Mouse (Mus musculus): ENCODE measurements at regions not wholly inside any gene's neighbourhood (a gene's known extent, or its start where the extent isn't known, plus 50 kb on each side); places are given as distances from the start of the nearest gene placed in this dataset.
A peak's percentile ranks its signal among the peaks of the same experiment; 100 is the strongest.
"Not testable (repeated sequence)": the region's sequence is repeated elsewhere in the genome, so short reads cannot be mapped to it uniquely, and the experiment has no call there.

DNA sequence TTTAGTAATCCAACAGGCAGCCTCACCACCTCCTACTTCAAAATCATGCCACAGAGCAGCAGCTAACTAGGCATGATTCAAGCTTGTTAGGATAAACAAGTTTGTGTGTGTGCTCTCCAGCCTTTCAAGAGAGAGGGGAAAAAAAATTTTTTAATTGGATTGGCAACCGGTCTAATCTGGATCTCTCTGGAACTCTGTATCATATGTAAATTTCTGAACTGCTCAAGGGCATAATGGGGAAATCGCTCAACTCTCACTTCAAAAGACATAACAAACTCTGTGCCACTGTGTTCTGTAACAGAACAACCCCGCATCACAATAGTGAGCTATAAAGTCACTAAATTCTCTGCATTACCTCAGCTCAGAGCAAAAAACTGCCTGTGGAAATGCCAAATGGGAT lies 147.9 kb upstream of the Krtap11-1 start:
- Histone ChIP-seq H3K27ac (no peak overlapping the region), H3K36me3 (replicated peaks) (no peaks in the 10 kb centered on the region), H3K4me1 (no peaks in the 10 kb centered on the region), H3K9ac (no peak overlapping the region), H3K4me3 (no peak overlapping the region), H3K27me3 (replicated peaks) (no peaks in the 10 kb centered on the region), H3K4me2 (no peak overlapping the region), H3K9me3 (no peaks in the 10 kb centered on the region)
- WGBS, result 53% methylated on average over 3 of the region's 3 CpGs
- peak; percentile 37; the same call in 1 of the 2 replicates for ATAC-seq (replicated peaks)

DNA sequence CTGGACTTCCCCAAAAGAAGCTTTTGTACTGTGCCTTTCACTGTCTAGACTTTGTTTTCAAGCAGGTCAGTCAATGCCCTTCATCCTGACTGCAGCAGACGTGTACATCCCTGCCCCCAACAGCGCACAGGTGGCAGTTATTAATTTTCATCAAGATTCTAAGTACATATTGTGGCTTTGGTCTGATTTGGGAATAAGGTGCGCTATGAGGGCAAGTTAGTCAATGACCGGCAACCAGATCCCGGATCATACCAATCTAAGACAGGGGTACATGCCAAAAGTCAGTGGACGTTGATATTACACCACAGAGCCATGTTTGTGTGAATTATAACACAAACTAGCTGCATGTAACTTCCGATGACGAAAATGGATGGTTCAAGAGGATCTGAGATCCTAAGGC lies 144.7 kb upstream of the Krtap11-1 start:
- H3K4me1 ChIP-seq; H3K27me3 ChIP-seq (replicated peaks): not testable (repeated sequence)

DNA sequence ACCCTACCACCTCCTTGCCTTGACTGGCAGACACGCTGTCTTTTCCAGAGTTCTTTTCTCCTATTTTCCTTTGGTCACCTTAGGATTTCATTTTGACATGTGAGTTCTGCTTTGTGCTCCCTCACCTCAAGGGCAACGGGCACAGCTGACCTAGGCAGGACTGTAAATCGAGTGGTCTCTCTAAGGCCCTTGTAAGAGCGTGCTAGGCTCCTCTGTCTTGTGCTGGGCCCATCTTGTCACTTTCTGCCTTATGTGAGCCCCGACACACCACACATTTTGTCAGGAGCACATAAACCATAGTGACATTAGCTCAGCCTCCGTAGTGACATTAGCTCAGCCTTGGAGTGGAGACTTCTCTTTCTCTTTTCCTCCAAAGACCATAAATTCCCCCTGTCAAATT lies 133.3 kb upstream of the Krtap11-1 start:
- H3K27ac ChIP-seq, result no peak overlapping the region
- H3K9ac ChIP-seq, result no peak overlapping the region
- H3K4me2 ChIP-seq, result no peak overlapping the region
- no peak overlapping the region for H3K4me3 ChIP-seq
- H3K4me1 ChIP-seq, result no peaks in the 10 kb centered on the region
- WGBS, result 88% methylated on average over 6 of the region's 6 CpGs
- H3K9me3 ChIP-seq, result no peaks in the 10 kb centered on the region
- no peaks in the 10 kb centered on the region for H3K36me3 ChIP-seq (replicated peaks)
- H3K27me3 ChIP-seq (replicated peaks), result no peaks in the 10 kb centered on the region
- ATAC-seq (replicated peaks), result no peak

More for the DNA sequence above, 144.7 kb upstream of the Krtap11-1 start:
- H3K4me2 ChIP-seq; H3K27ac ChIP-seq; H3K9me3 ChIP-seq; H3K36me3 ChIP-seq (replicated peaks); ATAC-seq (replicated peaks); H3K4me3 ChIP-seq; H3K9ac ChIP-seq: not testable (repeated sequence)
- WGBS, result 85% methylated on average over 8 of the region's 8 CpGs

DNA sequence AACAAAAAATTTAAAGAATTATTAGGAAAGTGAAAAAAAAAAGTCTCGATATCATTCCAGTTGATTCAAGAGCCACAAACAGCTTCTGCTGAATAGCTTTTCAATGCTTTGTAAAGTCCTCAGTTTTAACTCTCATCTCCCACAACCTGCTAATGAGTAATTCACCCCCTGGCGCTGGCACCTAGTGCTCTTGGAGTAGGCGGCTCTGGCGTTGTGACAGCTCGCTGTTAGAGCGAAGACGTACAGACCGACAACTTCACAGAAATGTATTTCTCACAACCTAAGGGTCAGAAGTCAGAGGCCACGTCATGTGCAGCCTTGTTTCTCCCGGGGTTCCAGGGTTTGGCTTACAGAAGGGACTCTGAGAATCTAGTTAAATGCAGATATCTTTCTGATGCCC lies 132.2 kb upstream of the Krtap11-1 start:
- no peaks in the 10 kb centered on the region for H3K9me3 ChIP-seq
- no peaks in the 10 kb centered on the region for H3K36me3 ChIP-seq (replicated peaks)
- no peak overlapping the region for H3K9ac ChIP-seq
- no peak overlapping the region for H3K4me2 ChIP-seq
- WGBS, result 74% methylated on average over 10 of the region's 10 CpGs
- H3K4me3 ChIP-seq, result no peak overlapping the region
- H3K27ac ChIP-seq, result no peak overlapping the region
- no peaks in the 10 kb centered on the region for H3K4me1 ChIP-seq
- no peaks in the 10 kb centered on the region for H3K27me3 ChIP-seq (replicated peaks)
- no peak for ATAC-seq (replicated peaks)

DNA sequence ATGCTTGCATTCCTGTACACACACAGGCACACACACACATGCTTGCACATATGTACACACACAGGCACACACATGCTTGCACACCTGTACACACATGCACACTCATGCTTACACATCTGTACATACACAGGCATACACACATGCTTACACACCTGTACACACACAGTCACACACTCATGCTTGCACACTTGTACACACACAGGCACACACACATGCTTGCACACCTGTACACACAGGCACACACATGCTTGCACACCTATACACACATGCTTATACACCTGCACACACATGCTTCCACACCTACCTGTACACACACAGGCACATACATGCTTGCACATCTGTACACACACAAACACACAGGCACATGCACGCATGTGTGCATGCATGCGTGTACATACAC lies 131.4 kb upstream of the Krtap11-1 start:
- no peak overlapping the region for H3K27ac ChIP-seq
- H3K9me3 ChIP-seq, result no peaks in the 10 kb centered on the region
- H3K36me3 ChIP-seq (replicated peaks), result no peaks in the 10 kb centered on the region
- no peak overlapping the region for H3K9ac ChIP-seq
- 94% methylated on average over 2 of the region's 2 CpGs for WGBS
- H3K4me1 ChIP-seq, result no peaks in the 10 kb centered on the region
- no peak overlapping the region for H3K4me3 ChIP-seq
- no peak overlapping the region for H3K4me2 ChIP-seq
- H3K27me3 ChIP-seq (replicated peaks), result no peaks in the 10 kb centered on the region
- ATAC-seq (replicated peaks), result no peak

DNA sequence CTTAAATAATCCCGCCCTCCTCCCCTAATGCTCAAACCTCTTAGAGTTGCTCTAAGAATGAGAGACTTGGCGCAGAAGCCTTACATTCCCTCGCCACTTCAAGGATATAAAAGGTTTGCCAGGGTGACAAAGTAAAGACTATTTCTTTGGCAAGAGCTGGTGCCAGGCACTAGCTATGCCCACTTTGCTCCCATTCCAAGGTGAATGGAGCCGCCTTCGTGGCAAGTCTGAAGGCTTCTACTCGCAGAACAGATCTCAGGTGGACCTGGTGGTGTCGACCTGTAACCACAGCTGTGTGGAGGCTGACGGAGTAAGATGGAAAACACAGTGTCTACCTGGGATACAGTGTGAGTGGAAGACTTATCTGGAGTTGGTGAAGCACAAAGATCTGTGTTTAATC lies 130.8 kb upstream of the Krtap11-1 start:
- Histone ChIP-seq H3K9ac (no peak overlapping the region), H3K4me2 (no peak overlapping the region), H3K36me3 (replicated peaks) (no peaks in the 10 kb centered on the region), H3K27me3 (replicated peaks) (no peaks in the 10 kb centered on the region), H3K4me1 (no peaks in the 10 kb centered on the region), H3K4me3 (no peak overlapping the region), H3K9me3 (no peaks in the 10 kb centered on the region), H3K27ac (no peak overlapping the region)
- ATAC-seq (replicated peaks), result no peak
- WGBS, result 96% methylated on average over 8 of the region's 8 CpGs

DNA sequence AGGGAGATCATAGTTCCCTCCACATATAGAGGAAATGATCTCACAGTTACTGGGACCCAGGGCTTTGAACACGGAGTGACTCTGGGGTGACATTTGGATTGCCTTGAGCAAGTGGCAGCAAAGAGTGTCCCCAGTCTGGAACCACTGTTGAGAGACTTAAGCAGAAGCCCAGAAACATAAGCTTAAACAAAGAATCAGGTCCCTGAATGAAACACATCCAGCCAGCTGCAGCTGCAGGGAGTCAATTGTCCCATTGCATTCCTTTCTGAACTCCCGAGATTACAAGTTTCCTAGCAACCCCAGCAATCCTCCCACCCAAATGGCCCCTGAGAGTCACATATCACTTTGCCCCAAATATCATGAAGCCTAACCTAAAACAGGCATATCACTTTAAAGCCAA lies 128.7 kb upstream of the Krtap11-1 start:
- H3K9me3 ChIP-seq, result no peaks in the 10 kb centered on the region
- WGBS, result 0% methylated on average over 2 of the region's 2 CpGs
- H3K27me3 ChIP-seq (replicated peaks), result no peaks in the 10 kb centered on the region
- H3K4me1 ChIP-seq, result no peaks in the 10 kb centered on the region
- no peak overlapping the region for H3K27ac ChIP-seq
- no peaks in the 10 kb centered on the region for H3K36me3 ChIP-seq (replicated peaks)
- no peak overlapping the region for H3K9ac ChIP-seq
- H3K4me3 ChIP-seq, result no peak overlapping the region
- no peak for ATAC-seq (replicated peaks)
- H3K4me2 ChIP-seq, result no peak overlapping the region

DNA sequence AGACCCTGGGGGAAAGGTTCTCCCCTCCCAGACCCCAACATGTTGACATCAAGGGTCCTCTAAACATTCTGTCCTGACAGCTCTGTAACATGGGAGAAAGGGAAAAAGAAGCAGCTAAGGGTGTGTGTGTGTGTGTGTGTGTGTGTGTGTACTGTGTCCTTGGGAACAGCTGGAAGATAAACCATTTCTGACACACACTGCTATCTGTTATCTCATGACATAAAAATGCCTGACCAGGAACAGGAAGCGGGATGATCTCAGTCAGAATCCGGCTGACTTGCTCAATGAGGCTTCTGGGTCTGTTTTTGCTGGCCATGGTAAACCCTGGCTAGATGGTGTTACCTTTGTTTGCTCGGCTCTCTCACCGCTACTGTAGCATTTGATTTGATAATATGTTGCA lies 124.8 kb upstream of the Krtap11-1 start:
- H3K27ac ChIP-seq, result no peak overlapping the region

DNA sequence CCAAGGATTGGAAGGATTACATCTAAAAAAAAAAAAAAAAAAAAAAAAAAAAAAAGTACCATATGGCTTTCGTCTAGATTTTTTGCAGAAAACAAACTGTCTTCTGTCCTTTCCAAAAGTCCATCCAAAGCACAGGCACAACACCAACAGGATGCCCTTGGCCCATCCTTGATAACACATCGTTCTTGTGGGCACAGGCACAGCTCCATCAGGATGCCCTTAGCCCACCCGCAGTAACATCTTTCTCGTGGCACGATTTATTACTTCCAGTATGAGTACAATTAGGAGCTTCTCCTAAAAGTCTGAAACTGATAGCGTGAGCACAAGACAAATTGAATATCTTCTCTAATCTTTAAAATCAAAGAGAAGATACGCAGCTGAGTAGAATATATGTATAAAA lies 124.4 kb upstream of the Krtap11-1 start:
- no peak for ATAC-seq (replicated peaks)

More for the DNA sequence above, 124.8 kb upstream of the Krtap11-1 start:
- 89% methylated on average over 4 of the region's 4 CpGs for WGBS
- H3K4me1 ChIP-seq, result no peaks in the 10 kb centered on the region
- ATAC-seq (replicated peaks), result no peak
- H3K9ac ChIP-seq, result no peak overlapping the region
- H3K36me3 ChIP-seq (replicated peaks), result no peaks in the 10 kb centered on the region
- no peaks in the 10 kb centered on the region for H3K9me3 ChIP-seq
- no peak overlapping the region for H3K4me2 ChIP-seq
- no peaks in the 10 kb centered on the region for H3K27me3 ChIP-seq (replicated peaks)
- H3K4me3 ChIP-seq, result no peak overlapping the region

DNA sequence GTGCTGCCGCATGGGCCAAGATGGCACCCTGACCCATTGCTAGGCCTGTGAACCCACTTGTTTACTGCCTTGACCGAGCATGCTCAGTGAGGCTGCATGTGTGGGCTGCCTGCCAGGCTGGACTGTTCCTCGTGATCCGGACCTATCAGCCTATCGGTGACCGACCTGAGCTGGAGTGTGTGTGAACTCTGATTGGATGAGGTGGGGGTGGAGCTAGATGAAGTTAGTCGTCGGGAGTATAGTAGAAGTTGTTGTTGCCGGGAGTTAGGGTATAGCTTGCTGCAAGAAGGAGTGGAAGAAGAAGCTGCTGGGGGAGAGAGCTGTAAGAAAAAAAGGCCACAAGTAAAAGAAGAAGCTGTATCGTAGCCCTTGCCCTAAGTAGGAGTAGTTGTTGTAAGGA lies 122.3 kb upstream of the Krtap11-1 start:
- no peak overlapping the region for H3K4me2 ChIP-seq
- no peaks in the 10 kb centered on the region for H3K27me3 ChIP-seq (replicated peaks)
- H3K27ac ChIP-seq, result no peak overlapping the region
- H3K9ac ChIP-seq, result no peak overlapping the region
- no peak for ATAC-seq (replicated peaks)
- 93% methylated on average over 10 of the region's 10 CpGs for WGBS
- H3K9me3 ChIP-seq, result no peaks in the 10 kb centered on the region
- H3K36me3 ChIP-seq (replicated peaks), result no peaks in the 10 kb centered on the region
- H3K4me1 ChIP-seq, result no peaks in the 10 kb centered on the region
- H3K4me3 ChIP-seq, result no peak overlapping the region

More for the DNA sequence above, 124.4 kb upstream of the Krtap11-1 start:
- no peaks in the 10 kb centered on the region for H3K9me3 ChIP-seq
- no peak overlapping the region for H3K4me3 ChIP-seq
- no peaks in the 10 kb centered on the region for H3K4me1 ChIP-seq
- H3K4me2 ChIP-seq, result no peak overlapping the region
- H3K36me3 ChIP-seq (replicated peaks), result no peaks in the 10 kb centered on the region
- no peak overlapping the region for H3K27ac ChIP-seq
- H3K9ac ChIP-seq, result no peak overlapping the region
- H3K27me3 ChIP-seq (replicated peaks), result no peaks in the 10 kb centered on the region
- 87% methylated on average over 7 of the region's 7 CpGs for WGBS

DNA sequence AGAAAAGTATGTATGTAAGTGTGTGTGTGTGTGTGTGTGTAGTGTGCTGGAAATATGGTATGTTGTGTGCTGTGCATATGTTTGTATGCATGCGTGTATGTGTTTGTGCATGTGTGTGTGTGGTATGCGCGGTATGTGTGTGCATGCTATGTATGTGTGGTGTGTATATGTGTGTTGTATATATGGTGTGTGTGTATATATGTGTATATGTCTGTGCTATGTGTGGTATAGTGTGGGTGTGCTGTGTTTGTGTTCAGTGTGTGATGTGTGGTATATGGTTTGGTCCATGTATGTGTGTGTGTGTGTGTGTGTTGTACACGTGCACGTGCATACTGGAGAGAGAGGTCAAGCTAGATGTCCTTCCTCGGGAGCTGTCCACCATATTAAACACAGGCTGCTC lies 108.5 kb upstream of the Krtap11-1 start:
- WGBS, result 95% methylated on average over 6 of the region's 6 CpGs
- H3K4me2 ChIP-seq, result no peak overlapping the region
- no peaks in the 10 kb centered on the region for H3K36me3 ChIP-seq (replicated peaks)
- H3K4me1 ChIP-seq, result no peaks in the 10 kb centered on the region
- H3K4me3 ChIP-seq, result no peak overlapping the region
- no peaks in the 10 kb centered on the region for H3K9me3 ChIP-seq
- no peaks in the 10 kb centered on the region for H3K27me3 ChIP-seq (replicated peaks)
- H3K9ac ChIP-seq, result no peak overlapping the region
- no peak overlapping the region for H3K27ac ChIP-seq
- no peak for ATAC-seq (replicated peaks)

DNA sequence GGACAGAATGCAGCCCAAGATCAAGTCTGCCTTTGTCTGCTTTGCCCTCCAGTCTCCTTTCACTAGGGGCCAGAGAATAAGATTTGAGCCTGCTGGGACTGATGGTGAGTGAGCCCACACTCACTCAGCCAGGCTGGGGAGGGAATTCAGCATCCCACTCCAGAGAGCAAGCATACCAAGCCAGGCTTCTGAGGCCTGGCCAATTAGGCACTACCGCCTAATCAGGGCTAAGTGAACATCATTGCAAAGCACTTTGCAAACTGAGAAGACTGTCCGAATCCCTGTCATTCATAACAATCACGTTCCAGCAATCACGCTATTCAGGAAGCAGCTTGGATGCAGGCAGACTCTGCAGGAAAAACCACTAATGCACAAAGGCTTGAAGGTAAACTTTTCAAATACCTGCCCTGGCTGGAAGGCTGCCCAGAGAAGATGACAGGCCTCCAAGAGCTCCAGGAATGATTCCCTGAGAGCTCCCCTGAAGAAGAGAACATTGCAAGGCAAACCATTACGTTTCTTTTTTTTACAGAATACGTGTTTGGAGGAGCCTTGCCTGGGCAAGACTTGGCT lies 107.5 kb upstream of the Krtap11-1 start:
- no peak overlapping the region for H3K4me3 ChIP-seq
- ATAC-seq (replicated peaks), result no peak
- H3K27me3 ChIP-seq (replicated peaks), result no peaks in the 10 kb centered on the region
- no peaks in the 10 kb centered on the region for H3K36me3 ChIP-seq (replicated peaks)
- H3K4me2 ChIP-seq, result no peak overlapping the region
- 69% methylated on average over 6 of the region's 6 CpGs for WGBS
- H3K27ac ChIP-seq, result no peak overlapping the region
- H3K4me1 ChIP-seq, result no peaks in the 10 kb centered on the region
- H3K9me3 ChIP-seq, result no peaks in the 10 kb centered on the region
- H3K9ac ChIP-seq, result no peak overlapping the region

DNA sequence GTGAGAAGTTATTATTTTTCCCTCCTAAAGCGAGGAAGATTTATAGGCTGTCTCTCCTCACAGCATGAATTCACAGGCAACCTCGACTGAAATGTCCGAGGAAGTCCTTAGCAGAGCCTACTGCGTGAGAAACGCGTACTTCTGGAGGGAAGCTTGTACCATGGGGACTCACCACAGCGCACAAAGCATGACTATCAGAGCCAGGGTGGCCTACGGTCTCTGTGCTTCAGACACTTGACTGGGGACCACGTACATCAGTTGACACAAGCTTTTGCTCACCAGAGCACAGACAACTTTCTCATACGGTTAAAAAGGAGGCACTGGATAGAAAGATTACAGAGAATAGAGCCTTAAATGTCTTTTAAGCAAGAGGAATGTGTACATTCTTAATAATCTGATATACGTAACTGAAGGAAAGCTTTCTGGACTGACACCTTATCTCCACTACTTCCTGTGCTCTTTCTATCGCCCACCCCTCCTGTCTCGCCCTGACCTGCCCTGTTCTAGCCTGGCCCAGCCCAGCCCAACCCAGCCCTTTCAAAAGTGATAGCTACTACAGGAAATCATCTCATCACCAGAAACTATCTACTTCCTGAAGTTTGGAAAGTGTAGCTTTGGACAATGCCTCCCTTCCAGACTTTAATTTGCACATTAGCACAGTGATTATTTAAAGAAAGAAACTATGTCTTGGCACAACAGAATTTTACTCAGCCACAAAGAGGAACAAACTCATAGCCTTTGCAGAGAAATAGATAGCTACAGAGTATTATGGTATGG lies 104.2 kb upstream of the Krtap11-1 start:
- ATAC-seq (replicated peaks), result no peak
- Histone ChIP-seq H3K9me3 (no peaks in the 10 kb centered on the region), H3K9ac (no peak overlapping the region), H3K4me1 (0 out of 2 replicates have a peak, but pooled peaks cover 5% of the 10 kb centered on the region), H3K36me3 (replicated peaks) (no peaks in the 10 kb centered on the region), H3K4me3 (no peak overlapping the region), H3K27ac (no peak overlapping the region), H3K27me3 (replicated peaks) (no peaks in the 10 kb centered on the region), H3K4me2 (no peak overlapping the region)
- WGBS, result 71% methylated on average over 13 of the region's 13 CpGs
